Mouse (Mus musculus) megakaryocyte, embryonic 14.5 days (primary cell): Measurements from ENCODE around the gene Skil.

Experiments used
- FLI1 ChIP-seq: IDR thresholded peaks from 2 replicates; pipeline ENCODE4 v1.6.1; 2012; ENCODE audit warnings: low read length, inconsistent platforms, mixed read lengths
- GATA1 ChIP-seq: IDR thresholded peaks from 3 replicates; pipeline ENCODE4 v1.6.1; 2012; ENCODE audit warnings: mixed read lengths, low read length, inconsistent platforms, borderline replicate concordance

DNA sequence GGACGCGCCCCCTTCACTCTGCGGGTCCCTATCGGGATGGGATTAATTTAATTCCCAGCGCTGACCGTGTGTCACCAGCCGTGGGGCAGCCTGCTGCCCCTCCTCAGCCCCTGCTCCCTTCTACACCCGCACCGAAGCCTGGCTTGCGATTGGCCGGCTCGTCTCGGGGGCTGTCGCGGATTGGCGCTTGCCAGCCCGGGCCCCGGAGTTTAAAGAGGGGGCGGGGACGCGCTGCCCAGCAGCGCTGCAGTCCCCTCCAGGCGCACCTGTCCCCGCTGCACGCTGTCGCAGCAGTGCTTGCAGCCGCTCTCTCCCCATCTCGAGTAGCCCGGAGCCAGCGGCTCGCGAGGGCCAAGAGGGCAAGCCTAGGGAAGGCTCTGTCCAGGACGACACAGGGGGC lies 54.8 kb downstream of the Skil start, which contains the start of gene Cldn11:
- TF ChIP-seq GATA1, result no peak
- no peak for TF ChIP-seq FLI1
